Mouse (Mus musculus) thymus, adult 2 months (tissue): Measurements from ENCODE around the gene Slit2. TPM values are rescaled to one million over a fixed set of nuclear protein-coding genes. Genes with fewer than 3 reads are reported as not detected.

Source experiments
- DNase-seq: peaks from one replicate; pipeline ENCODE4 v3.0.0; 2021
- H3K27ac ChIP-seq: fragments of 200-500 bp; 2 replicates; pipeline ENCODE4 v1.5.1; 2012; ENCODE audit warnings: low read length, control low read depth; ENCODE audit not compliant: control insufficient read depth, insufficient read depth
- H3K27me3 ChIP-seq: fragments of 200-500 bp; 2 replicates; pipeline ENCODE4 v1.6.1; 2012; ENCODE audit warnings: mild to moderate bottlenecking, low read length, moderate library complexity, mixed read lengths; ENCODE audit not compliant: control insufficient read depth, insufficient read depth
- H3K36me3 ChIP-seq: fragments of 200-500 bp; 2 replicates; pipeline ENCODE4 v1.6.1; 2012; ENCODE audit warnings: mild to moderate bottlenecking, low read length, moderate library complexity; ENCODE audit not compliant: control insufficient read depth, insufficient read depth
- H3K4me1 ChIP-seq: fragments of 200-500 bp; replicated peaks from 2 replicates; pipeline ENCODE4 v1.6.1; 2012; ENCODE audit warnings: low read length; ENCODE audit not compliant: control insufficient read depth, insufficient read depth
- H3K4me3 ChIP-seq: fragments of 200-500 bp; 2 replicates; pipeline ENCODE4 v1.5.1; 2012; ENCODE audit warnings: mild to moderate bottlenecking, low read length, control low read depth, moderate library complexity; ENCODE audit not compliant: control insufficient read depth, insufficient read depth
- CTCF ChIP-seq: fragments of 200-500 bp; IDR thresholded peaks from 2 replicates; pipeline ENCODE4 v1.5.1; 2012; ENCODE audit warnings: mild to moderate bottlenecking, control low read depth, low read length, moderate library complexity, borderline replicate concordance; ENCODE audit not compliant: control insufficient read depth, poor library complexity, insufficient read depth; ENCODE audit errors: extremely low read depth
- POLR2A ChIP-seq: fragments of 200-500 bp; IDR thresholded peaks from 2 replicates; pipeline ENCODE4 v1.6.1; 2012; ENCODE audit warnings: mild to moderate bottlenecking, low read length, control low read depth, moderate library complexity; ENCODE audit not compliant: control insufficient read depth, poor library complexity, insufficient read depth; ENCODE audit errors: extremely low read depth
- WGBS: fragments of 180-500 bp; shearing (Covaris S2); methylation state at CpG from one replicate; pipeline ENCODE4 v1.1.7; 2018; 5-methylcytosine and 5-hydroxymethylcytosine counted together
- polyA plus RNA-seq: library from polyadenylated mRNA; depleted of rRNA; stranded (reverse); fragments of >200 nt; gene quantifications from 2 replicates; pipeline ENCODE4 v1.2.3, GENCODE M21; 2012

The Slit2 gene
- polyA plus RNA-seq, 1 experiment, result 0.73 TPM

GRCm38 (mm10) chr5:48248327-48248726 lies 265.4 kb downstream of the Slit2 start:
- Histone ChIP-seq H3K4me1 (no peaks in the 10 kb centered on the region), H3K4me3 (no peak overlapping the region), H3K36me3 (no peaks in the 10 kb centered on the region), H3K27ac (no peak overlapping the region), H3K27me3 (no peaks in the 10 kb centered on the region)
- 68% methylated on average over 4 of the region's 4 CpGs for WGBS
- TF ChIP-seq POLR2A (no peak), CTCF (no peak)
- DNase-seq, result no peak

GRCm38 (mm10) chr5:48277561-48277960 lies 294.6 kb downstream of the Slit2 start:
- H3K4me1 ChIP-seq, result no peaks in the 10 kb centered on the region
- DNase-seq, result no peak
- H3K4me3 ChIP-seq, result no peak overlapping the region
- no peaks in the 10 kb centered on the region for H3K27me3 ChIP-seq
- TF ChIP-seq CTCF (no peak), POLR2A (no peak)
- 94% methylated on average over 4 of the region's 4 CpGs for WGBS
- no peaks in the 10 kb centered on the region for H3K36me3 ChIP-seq
- H3K27ac ChIP-seq, result no peak overlapping the region

GRCm38 (mm10) chr5:48301186-48301585 lies 318.2 kb downstream of the Slit2 start:
- Histone ChIP-seq H3K27ac (no peak overlapping the region), H3K36me3 (no peaks in the 10 kb centered on the region), H3K27me3 (no peaks in the 10 kb centered on the region), H3K4me1 (no peaks in the 10 kb centered on the region), H3K4me3 (no peak overlapping the region)
- TF ChIP-seq POLR2A (no peak), CTCF (no peak)
- no peak for DNase-seq
- WGBS, result 96% methylated on average over 3 of the region's 3 CpGs

- Histone ChIP-seq H3K27me3 (no peaks in the 10 kb centered on the region), H3K36me3 (no peaks in the 10 kb centered on the region), H3K4me3 (no peak overlapping the region), H3K27ac (no peak overlapping the region), H3K4me1 (no peaks in the 10 kb centered on the region)
- WGBS, result 39% methylated on average over 6 of the region's 6 CpGs
- DNase-seq, result no peak
- TF ChIP-seq CTCF, result no peak
- TF ChIP-seq POLR2A, result no peak
Measured at GRCm38 (mm10) chr5:48315057-48315602, 332.2 kb downstream of the Slit2 start.

DNA sequence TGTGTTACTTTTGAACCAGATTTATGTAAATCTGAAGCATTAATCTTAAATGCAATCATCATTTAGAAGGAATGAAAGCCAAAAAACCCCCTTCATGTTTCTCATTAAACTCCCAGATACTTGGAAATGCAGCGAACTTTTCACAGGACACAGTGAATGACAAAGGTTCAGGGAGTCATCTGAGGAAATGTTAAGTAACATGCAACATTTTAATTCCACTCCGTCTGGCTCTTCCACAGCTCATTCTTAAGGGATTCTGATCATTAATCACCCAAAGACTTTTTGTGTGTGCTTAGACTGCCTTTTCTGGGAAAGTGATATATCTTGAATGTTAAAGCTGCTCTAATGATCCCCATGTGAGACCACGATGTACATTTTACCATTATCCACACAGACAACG lies 337.7 kb downstream of the Slit2 start:
- TF ChIP-seq CTCF, result no peak
- TF ChIP-seq POLR2A, result no peak

GRCm38 (mm10) chr5:48326221-48326620 lies 343.3 kb downstream of the Slit2 start:
- Histone ChIP-seq H3K4me1 (no peaks in the 10 kb centered on the region), H3K4me3 (no peak overlapping the region), H3K27ac (no peak overlapping the region), H3K27me3 (no peaks in the 10 kb centered on the region), H3K36me3 (no peaks in the 10 kb centered on the region)
- no peak for DNase-seq
- TF ChIP-seq CTCF (no peak), POLR2A (no peak)

More for the DNA sequence above, 337.7 kb downstream of the Slit2 start:
- Histone ChIP-seq H3K36me3 (no peaks in the 10 kb centered on the region), H3K4me1 (no peaks in the 10 kb centered on the region), H3K27ac (no peak overlapping the region), H3K27me3 (no peaks in the 10 kb centered on the region), H3K4me3 (no peak overlapping the region)
- no peak for DNase-seq
- 91% methylated on average over 4 of the region's 4 CpGs for WGBS

- WGBS, result 97% methylated on average over 8 of the region's 8 CpGs
- no peak within 1 kb of the TSS for H3K27ac ChIP-seq
- H3K27me3 ChIP-seq, result no peaks in the 10 kb centered on the region
- TF ChIP-seq POLR2A (no peak), CTCF (no peak)
- no peaks in the 10 kb centered on the region for H3K4me1 ChIP-seq
- no peak for DNase-seq
- H3K36me3 ChIP-seq, result no peaks in the 10 kb centered on the region
- no peak within 1 kb of the TSS for H3K4me3 ChIP-seq
Measured at GRCm38 (mm10) chr5:48327652-48328051, 344.7 kb downstream of the Slit2 start, which contains the start of gene 5730480H06Rik. 5730480H06Rik (plus strand) TSS chr5:48327952.

DNA sequence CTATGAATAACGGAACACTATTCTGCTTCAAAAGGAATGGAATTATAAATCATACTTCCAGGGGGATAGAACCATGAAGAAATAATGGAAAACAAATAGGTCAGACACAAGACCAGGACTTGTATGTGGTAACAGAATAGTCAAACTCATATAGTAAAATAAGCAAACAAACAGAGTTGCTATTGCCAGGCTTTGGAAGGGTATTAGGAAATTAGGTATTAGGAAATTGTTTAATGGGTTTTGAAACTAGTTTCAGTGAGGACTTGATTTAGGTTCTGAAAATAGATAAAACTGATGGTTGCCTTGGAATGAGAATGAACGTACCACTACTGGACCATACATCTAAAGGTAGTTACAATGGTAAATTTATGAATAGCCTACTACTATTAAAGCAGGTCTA lies 346.8 kb downstream of the Slit2 start:
- Histone ChIP-seq H3K27ac (no peak overlapping the region), H3K4me3 (no peak overlapping the region), H3K27me3 (no peaks in the 10 kb centered on the region), H3K4me1 (no peaks in the 10 kb centered on the region), H3K36me3 (no peaks in the 10 kb centered on the region)
- whole genome bisulfite sequencing, result 94% methylated on average over 2 of the region's 2 CpGs
- no peak for TF ChIP-seq CTCF
- no peak for TF ChIP-seq POLR2A
- no peak for DNase-seq
